Mouse (Mus musculus) hindbrain, embryonic 10.5 days (tissue): Measurements from ENCODE around the gene Sacm1l. TPM values are rescaled to one million over a fixed set of nuclear protein-coding genes. Genes with fewer than 3 reads are reported as not detected.

Source experiments
- DNase-seq: peaks from one replicate; pipeline ENCODE4 v3.0.0-alpha.2; 2017; ENCODE audit warnings: low spot score
- H3K27ac ChIP-seq: fragments of 300-500 bp; sonication (generic); 2 replicates; pipeline ENCODE4 v1.5.1; 2016; ENCODE audit warnings: mild to moderate bottlenecking, moderate library complexity
- H3K27me3 ChIP-seq: fragments of 300-500 bp; sonication (generic); 2 replicates; pipeline ENCODE4 v1.6.1; 2016; ENCODE audit warnings: mild to moderate bottlenecking; ENCODE audit not compliant: poor library complexity, insufficient read depth, severe bottlenecking
- H3K36me3 ChIP-seq: fragments of 300-500 bp; sonication (generic); 2 replicates; pipeline ENCODE4 v1.6.1; 2016; ENCODE audit warnings: mild to moderate bottlenecking, moderate library complexity
- H3K4me1 ChIP-seq: fragments of 300-500 bp; sonication (generic); replicated peaks from 2 replicates; pipeline ENCODE4 v1.6.1; 2016; ENCODE audit warnings: mild to moderate bottlenecking
- H3K4me3 ChIP-seq: fragments of 300-500 bp; sonication (generic); 2 replicates; pipeline ENCODE4 v1.5.1; 2016; ENCODE audit warnings: mild to moderate bottlenecking, moderate library complexity
- H3K9me3 ChIP-seq: fragments of 300-500 bp; sonication (generic); 2 replicates; pipeline ENCODE4 v1.6.1; 2016; ENCODE audit warnings: mild to moderate bottlenecking, moderate library complexity
- WGBS: fragments of 180-500 bp; shearing (Covaris S2); methylation state at CpG from one replicate; pipeline ENCODE4 v1.1.7; 2016; 5-methylcytosine and 5-hydroxymethylcytosine counted together
- polyA plus RNA-seq: library from polyadenylated mRNA; unstranded; fragments of >200 nt; fragmentation: Nextera tagmentation; extraction: Ambion mirVana; gene quantifications from 2 replicates; pipeline ENCODE4 v1.2.1, GENCODE M21; 2016

Sacm1l gene
- polyA plus RNA-seq, 1 experiment from 2014 or later = 35.8 TPM

- Histone ChIP-seq H3K9me3 (no peaks in the 10 kb centered on the region), H3K27me3 (no peaks in the 10 kb centered on the region), H3K36me3 (no peaks in the 10 kb centered on the region), H3K4me1 (no peaks in the 10 kb centered on the region), H3K27ac (no peak overlapping the region), H3K4me3 (no peak overlapping the region)
- no peak for DNase-seq
- 93% methylated on average over 11 of the region's 11 CpGs for WGBS
Measured at GRCm38 (mm10) chr9:123625821-123626220, 96.3 kb downstream of the Sacm1l start.

GRCm38 (mm10) chr9:123631666-123632065, 102.1 kb downstream of the Sacm1l start:
- H3K36me3 ChIP-seq = no peaks in the 10 kb centered on the region
- H3K9me3 ChIP-seq = no peaks in the 10 kb centered on the region
- WGBS = 89% methylated on average over 3 of the region's 3 CpGs
- H3K4me1 ChIP-seq = no peaks in the 10 kb centered on the region
- H3K27ac ChIP-seq = no peak overlapping the region
- no peak overlapping the region for H3K4me3 ChIP-seq
- no peak for DNase-seq
- H3K27me3 ChIP-seq = no peaks in the 10 kb centered on the region

GRCm38 (mm10) chr9:123632281-123632680, 102.7 kb downstream of the Sacm1l start, which contains the start of gene Slc6a20b:
TSS of gene Slc6a20b (minus strand) at chr9:123632565.
- Histone ChIP-seq H3K9me3 (no peaks in the 10 kb centered on the region), H3K36me3 (no peaks in the 10 kb centered on the region), H3K4me1 (no peaks in the 10 kb centered on the region), H3K27me3 (no peaks in the 10 kb centered on the region), H3K27ac (no peak within 1 kb of the TSS), H3K4me3 (no peak within 1 kb of the TSS)
- WGBS = 84% methylated on average over 6 of the region's 6 CpGs
- no peak for DNase-seq

GRCm38 (mm10) chr9:123632993-123633392, 103.4 kb downstream of the Sacm1l start:
- Histone ChIP-seq H3K27me3 (no peaks in the 10 kb centered on the region), H3K4me1 (no peaks in the 10 kb centered on the region), H3K36me3 (no peaks in the 10 kb centered on the region), H3K9me3 (no peaks in the 10 kb centered on the region), H3K4me3 (no peak overlapping the region), H3K27ac (no peak overlapping the region)
- DNase-seq = no peak
- WGBS = 85% methylated on average over 3 of the region's 3 CpGs

- Histone ChIP-seq H3K4me3 (no peak overlapping the region), H3K36me3 (no peaks in the 10 kb centered on the region), H3K27me3 (no peaks in the 10 kb centered on the region), H3K27ac (no peak overlapping the region), H3K4me1 (no peaks in the 10 kb centered on the region), H3K9me3 (no peaks in the 10 kb centered on the region)
- DNase-seq = no peak
- 68% methylated on average over 5 of the region's 5 CpGs for WGBS
Measured at GRCm38 (mm10) chr9:123636771-123637170, 107.2 kb downstream of the Sacm1l start.

GRCm38 (mm10) chr9:123638231-123638630, 108.7 kb downstream of the Sacm1l start:
- no peak overlapping the region for H3K27ac ChIP-seq
- H3K36me3 ChIP-seq = no peaks in the 10 kb centered on the region
- DNase-seq = no peak
- H3K27me3 ChIP-seq = no peaks in the 10 kb centered on the region
- H3K4me1 ChIP-seq = no peaks in the 10 kb centered on the region
- H3K4me3 ChIP-seq = no peak overlapping the region
- no peaks in the 10 kb centered on the region for H3K9me3 ChIP-seq

- Histone ChIP-seq H3K4me3 (no peak overlapping the region), H3K27ac (no peak overlapping the region), H3K36me3 (no peaks in the 10 kb centered on the region), H3K9me3 (no peaks in the 10 kb centered on the region), H3K27me3 (no peaks in the 10 kb centered on the region), H3K4me1 (no peaks in the 10 kb centered on the region)
- WGBS = 82% methylated on average over 1 of the region's 1 CpGs
- peak; percentile 22 for DNase-seq
Measured at GRCm38 (mm10) chr9:123638668-123639089, 109.1 kb downstream of the Sacm1l start.

- 73% methylated on average over 1 of the region's 1 CpGs for WGBS
- Histone ChIP-seq H3K9me3 (no peaks in the 10 kb centered on the region), H3K36me3 (no peaks in the 10 kb centered on the region), H3K27me3 (no peaks in the 10 kb centered on the region), H3K27ac (no peak overlapping the region), H3K4me3 (no peak overlapping the region), H3K4me1 (no peaks in the 10 kb centered on the region)
- no peak for DNase-seq
Measured at GRCm38 (mm10) chr9:123640106-123640505, 110.5 kb downstream of the Sacm1l start.

Other genes with a start within 250 kb of the Sacm1l start
- 736 TPM in 2 replicates for gene Lars2, start 162.8 kb upstream of the Sacm1l start, polyA plus RNA-seq
- gene Limd1, start 51.1 kb upstream of the Sacm1l start, polyA plus RNA-seq = 49.0 and 53.1 TPM in 2 replicates
- 0.14 and 0.34 TPM in 2 replicates for gene Slc6a20b, start 102.8 kb downstream of the Sacm1l start, polyA plus RNA-seq
- gene Ccr9, start 148.7 kb downstream of the Sacm1l start, polyA plus RNA-seq = 0.04 and 0.09 TPM in 2 replicates
- 0.63 and 0.85 TPM in 2 replicates for gene Slc6a20a, start 149.1 kb downstream of the Sacm1l start, polyA plus RNA-seq
- gene Lztfl1, start 187.9 kb downstream of the Sacm1l start, polyA plus RNA-seq = 36.6 and 39.0 TPM in 2 replicates